Mouse (Mus musculus) ES-Bruce4 (cell line): ENCODE data around the gene Eif3b. TPM values are rescaled to one million over a fixed set of nuclear protein-coding genes. Genes with fewer than 3 reads are reported as not detected.

Source experiments
- H3K27ac ChIP-seq: 2 replicates; pipeline ENCODE4 v1.5.1; 2012; ENCODE audit warnings: low read length, inconsistent platforms; ENCODE audit not compliant: insufficient read depth
- H3K27me3 ChIP-seq: 2 replicates; pipeline ENCODE4 v1.6.1; 2012; ENCODE audit warnings: mild to moderate bottlenecking, low read length, inconsistent platforms; ENCODE audit not compliant: control insufficient read depth, poor library complexity, insufficient read depth, severe bottlenecking
- H3K36me3 ChIP-seq: 2 replicates; pipeline ENCODE4 v1.6.1; 2012; ENCODE audit warnings: inconsistent platforms, mild to moderate bottlenecking, low read length, moderate library complexity; ENCODE audit not compliant: control insufficient read depth, poor library complexity, insufficient read depth, severe bottlenecking
- H3K4me1 ChIP-seq: one replicate; pipeline ENCODE4 v1.8.1; 2011; ENCODE audit warnings: low read length; ENCODE audit not compliant: control insufficient read depth, insufficient read depth
- H3K4me3 ChIP-seq: 2 replicates; pipeline ENCODE4 v1.5.1; 2011; ENCODE audit warnings: low read depth, mild to moderate bottlenecking, low read length
- H3K9ac ChIP-seq: 2 replicates; pipeline ENCODE4 v1.6.1; 2012; ENCODE audit warnings: low read depth, mild to moderate bottlenecking, inconsistent platforms; ENCODE audit not compliant: poor library complexity, severe bottlenecking
- H3K9me3 ChIP-seq: replicated peaks from 2 replicates; pipeline ENCODE4 v1.6.1; 2012; ENCODE audit warnings: mild to moderate bottlenecking, low read length, inconsistent platforms; ENCODE audit not compliant: control insufficient read depth, poor library complexity, insufficient read depth, severe bottlenecking
- CTCF ChIP-seq: IDR thresholded peaks from one replicate; pipeline ENCODE4 v1.8.1; 2011; ENCODE audit warnings: low read depth, low read length
- EP300 ChIP-seq: IDR thresholded peaks from 2 replicates; pipeline ENCODE4 v1.6.1; 2011; ENCODE audit warnings: low read depth, low read length; ENCODE audit not compliant: insufficient read depth
- POLR2A ChIP-seq: IDR thresholded peaks from one replicate; pipeline ENCODE4 v1.8.1; 2011; ENCODE audit warnings: low read length; ENCODE audit not compliant: insufficient read depth
- polyA plus RNA-seq: library from polyadenylated mRNA; stranded (reverse); fragments of >200 nt; gene quantifications from 2 replicates; pipeline ENCODE4 v1.2.4, GENCODE M21; 2011; ENCODE audit warnings: low read depth; ENCODE audit not compliant: missing spikeins, insufficient read depth, insufficient read length

Eif3b gene
- polyA plus RNA-seq: 250 and 283 TPM in 2 replicates

DNA sequence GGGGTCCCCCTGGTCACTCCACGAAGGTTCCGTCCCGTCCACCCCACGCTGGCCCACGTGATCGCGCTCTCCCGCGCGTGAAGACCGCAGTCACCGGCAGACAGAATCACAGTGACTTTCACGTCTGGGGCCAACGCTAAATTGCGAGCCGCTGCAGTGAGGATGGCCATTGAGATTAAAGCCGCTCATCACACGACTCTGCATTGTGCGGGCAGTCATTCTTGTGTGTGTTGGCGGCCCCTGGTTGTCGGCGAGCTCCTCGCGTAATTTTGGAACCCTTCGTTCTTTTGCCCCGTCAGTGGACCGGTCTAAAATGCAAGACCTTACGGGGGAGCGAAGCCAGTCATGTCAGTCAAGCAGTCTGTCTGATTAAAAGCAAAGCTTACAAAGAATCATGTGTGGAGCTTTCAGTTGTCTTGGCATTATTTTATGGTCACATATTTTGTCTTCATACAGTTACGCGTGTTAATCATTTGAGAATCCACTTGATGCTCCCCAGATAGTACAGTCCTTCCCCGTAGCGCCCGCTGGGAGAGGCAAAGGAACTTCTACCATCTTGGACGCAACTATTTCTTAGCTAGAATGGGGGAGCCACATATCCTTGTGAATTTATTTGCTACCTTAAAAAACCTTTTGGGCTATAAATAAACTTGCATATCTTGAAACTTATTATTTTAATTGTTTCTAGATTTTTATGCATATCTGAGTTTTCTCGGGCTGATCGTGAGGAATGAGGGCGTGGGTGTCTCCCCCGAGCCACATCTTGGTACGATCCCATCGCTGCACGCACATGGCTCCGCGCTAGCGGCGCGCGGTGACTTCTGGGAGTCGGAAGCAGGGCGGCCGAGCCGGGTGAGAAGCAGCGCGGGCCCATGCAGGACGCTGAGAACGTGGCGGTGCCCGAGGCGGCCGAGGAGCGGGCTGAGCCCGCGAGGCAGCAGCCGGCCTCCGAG, at the start of gene Eif3b:
Gene Eif3b (plus strand): TSS at position 840 of the 953 bp plus-strand sequence.
- TF ChIP-seq EP300 (no peak), POLR2A (peak; percentile 91), CTCF (no peak)
- Histone ChIP-seq H3K36me3 (peaks cover 4% of the 10 kb centered on the region), H3K27me3 (no peaks in the 10 kb centered on the region), H3K4me3 (peak within 1 kb of the TSS; percentile 96), H3K9ac (peak within 1 kb of the TSS; percentile 94), H3K9me3 (no peaks in the 10 kb centered on the region), H3K27ac (peak within 1 kb of the TSS; percentile 39), H3K4me1 (no peaks in the 10 kb centered on the region)

- Histone ChIP-seq H3K27ac (no peak overlapping the region), H3K4me1 (peaks cover 7% of the 10 kb centered on the region), H3K27me3 (no peaks in the 10 kb centered on the region), H3K36me3 (no peaks in the 10 kb centered on the region), H3K4me3 (no peak overlapping the region), H3K9me3 (no peaks in the 10 kb centered on the region; the same call in 1 of the 2 replicates), H3K9ac (no peak overlapping the region)
- TF ChIP-seq EP300 (no peak), CTCF (no peak), POLR2A (no peak)
Observed at GRCm38 (mm10) chr5:140369466-140369865, 49.7 kb upstream of the Eif3b start.

DNA sequence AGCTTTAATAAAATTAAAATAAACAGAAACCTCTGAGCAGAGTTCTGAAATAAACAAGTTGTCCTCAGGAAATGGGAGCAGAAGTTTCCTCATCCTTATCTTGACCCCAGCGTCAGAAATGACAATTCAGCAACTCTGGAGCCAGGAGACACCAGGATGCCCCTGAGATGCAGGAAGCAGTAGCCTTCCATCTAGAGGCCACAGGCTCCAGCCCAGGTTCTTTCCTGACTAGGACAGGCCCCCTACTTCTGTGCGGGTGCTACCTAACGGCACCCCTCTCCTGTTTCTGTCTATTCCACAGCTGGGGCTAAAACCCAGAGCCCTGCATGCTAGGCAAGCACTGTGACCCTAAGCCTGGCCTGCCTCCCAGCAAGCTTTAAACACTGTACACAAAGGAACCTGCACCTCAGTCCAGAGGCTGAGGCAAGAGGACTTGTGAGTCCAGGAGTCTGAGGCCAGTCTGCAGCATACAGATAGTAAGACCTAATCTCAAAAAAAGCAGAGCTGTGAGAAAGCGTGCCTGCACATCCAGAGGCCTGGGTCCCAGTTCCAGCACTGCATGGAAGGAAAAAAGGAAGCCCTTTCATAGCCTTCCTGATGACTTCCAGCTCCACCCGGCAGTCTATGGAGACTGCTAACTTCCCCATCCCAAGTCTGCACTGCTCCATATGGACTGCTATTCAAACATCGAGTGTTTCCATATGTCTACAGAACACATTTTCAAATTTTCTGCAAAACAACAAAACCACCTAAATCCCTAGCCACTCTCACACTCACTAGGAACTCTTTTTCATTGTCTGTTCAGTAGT, 48.5 kb upstream of the Eif3b start:
- Histone ChIP-seq H3K4me3 (no peak overlapping the region), H3K4me1 (peaks cover 7% of the 10 kb centered on the region), H3K36me3 (no peaks in the 10 kb centered on the region), H3K9me3 (no peaks in the 10 kb centered on the region; the same call in 1 of the 2 replicates), H3K27me3 (no peaks in the 10 kb centered on the region), H3K27ac (no peak overlapping the region), H3K9ac (no peak overlapping the region)
- no peak for TF ChIP-seq CTCF
- TF ChIP-seq POLR2A: no peak

DNA sequence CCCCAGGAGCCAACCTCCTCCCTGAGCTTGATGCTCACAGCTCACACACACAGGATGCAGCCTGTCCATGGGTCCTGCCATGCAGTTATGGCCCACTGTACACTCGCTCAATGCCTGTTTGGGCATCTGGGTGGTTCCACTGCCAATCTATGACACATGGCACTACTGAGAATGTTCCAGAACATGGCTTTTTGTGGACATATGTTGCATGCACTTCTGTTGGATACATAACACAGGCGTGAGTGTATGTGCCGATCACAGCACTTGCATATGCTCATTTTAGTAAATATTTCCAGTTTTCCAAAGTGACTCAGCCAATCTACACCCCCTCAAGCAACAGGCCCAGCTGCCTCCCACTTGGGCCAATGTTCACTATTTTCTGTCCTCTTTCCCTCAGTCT, 47.5 kb upstream of the Eif3b start:
- TF ChIP-seq EP300: no peak
- no peak for TF ChIP-seq CTCF
- TF ChIP-seq POLR2A: no peak
- H3K9ac ChIP-seq: no peak overlapping the region

GRCm38 (mm10) chr5:140373711-140374110, 45.4 kb upstream of the Eif3b start:
- Histone ChIP-seq H3K27ac (no peak overlapping the region), H3K4me1 (peaks cover 3% of the 10 kb centered on the region), H3K27me3 (no peaks in the 10 kb centered on the region), H3K9ac (no peak overlapping the region), H3K36me3 (no peaks in the 10 kb centered on the region), H3K4me3 (no peak overlapping the region), H3K9me3 (no peaks in the 10 kb centered on the region)
- TF ChIP-seq POLR2A (no peak), CTCF (no peak), EP300 (no peak)

More for the DNA sequence above, 47.5 kb upstream of the Eif3b start:
- no peaks in the 10 kb centered on the region; the same call in 1 of the 2 replicates for H3K9me3 ChIP-seq
- H3K27me3 ChIP-seq: no peaks in the 10 kb centered on the region
- H3K36me3 ChIP-seq: no peaks in the 10 kb centered on the region
- H3K4me1 ChIP-seq: peaks cover 6% of the 10 kb centered on the region
- no peak overlapping the region for H3K4me3 ChIP-seq
- H3K27ac ChIP-seq: no peak overlapping the region
